Mouse (Mus musculus) C2C12 (cell line): ENCODE data around the gene Pcdh19.

Source experiments
- CTCF ChIP-seq: IDR thresholded peaks from one replicate; pipeline ENCODE4 v1.5.1; 2011; ENCODE audit not compliant: control insufficient read depth, insufficient read depth, insufficient read length
- FOSL1 ChIP-seq: IDR thresholded peaks from one replicate; pipeline ENCODE4 v1.8.0; 2011; ENCODE audit warnings: mild to moderate bottlenecking, low read length; ENCODE audit not compliant: poor library complexity, insufficient read depth, severe bottlenecking
- MAX ChIP-seq: IDR thresholded peaks from one replicate; pipeline ENCODE4 v1.6.1; 2011; ENCODE audit warnings: mild to moderate bottlenecking, control low read depth
- USF1 ChIP-seq: IDR thresholded peaks from one replicate; pipeline ENCODE4 v1.6.1; 2011; ENCODE audit warnings: low read depth, mild to moderate bottlenecking, control low read depth, moderate library complexity

- TF ChIP-seq CTCF (no peak), FOSL1 (no peak), USF1 (no peak), MAX (no peak)
Observed at GRCm38 (mm10) chrX:133673796-133674195, 15.0 kb downstream of the Pcdh19 start.
